ENCODE assay signal across 8 mouse cellular contexts in genomic region chr1:93511585-93512350, GRCm38 (mm10). TPM values are rescaled to one million over a fixed set of nuclear protein-coding genes. Genes with fewer than 3 reads are reported as not detected.
DNase-seq lines count a peak whose midpoint lies in the region; ATAC-seq lines count a peak whose summit lies in the region.

Gene Farp2 (plus strand): TSS chr1:93512079.

- peak within 1 kb of the TSS; percentile 67 for H3K27ac ChIP-seq in intestine, embryonic 14.5 days (ENCODE audit: low read depth)

- peak; percentile 99 for ATAC-seq in intestine, embryonic 14.5 days (replicated peaks; ENCODE audit: low FRiP score, low TSS enrichment, low read depth)

- H3K27me3 ChIP-seq in intestine, embryonic 14.5 days (replicated peaks; ENCODE audit: control insufficient read depth, insufficient read depth, low read length) = no peaks in the 10 kb centered on the region

- intact Hi-C loops in left cerebral cortex, postnatal 14 days (cut with DNase I) = loop anchor here (10.0 kb wide), 1 partner anchor 213 kb away; no protein-coding TSS in a partner anchor

- peaks cover 25% of the 10 kb centered on the region for H3K36me3 ChIP-seq in intestine, embryonic 14.5 days (ENCODE audit: control insufficient read depth, insufficient read depth, low read length)

- under 1% methylated on average over 69 of the region's 71 CpGs for WGBS in intestine, embryonic 14.5 days

- DNase-seq in adrenal gland, adult 18-20 months (ENCODE audit: low spot score in 2 of 2) = peak; percentile 91 to 92
- DNase-seq in embryo, embryonic 11 days = peak; percentile 98
- DNase-seq in gastrocnemius, postnatal 25 days = peak; percentile 99
- peak; percentile 92 for DNase-seq in intestine, embryonic 14.5 days (ENCODE audit: low spot score)
- peak; percentile 91 to 94 for DNase-seq in left cerebral cortex, postnatal 14 days (ENCODE audit: low spot score in 2 of 2)
- DNase-seq in mesoderm, embryonic 11.5 days (ENCODE audit: low read depth, low spot score) = peak; percentile 96
- DNase-seq in right cerebral cortex, postnatal 36 days (ENCODE audit: low spot score in 2 of 2) = peak; percentile 93 to 94
- DNase-seq in yolk sac, embryonic 10.5 days (ENCODE audit: low spot score) = peak; percentile 96

- peak within 1 kb of the TSS; percentile 73 for H3K4me3 ChIP-seq in intestine, embryonic 14.5 days (ENCODE audit: low read depth, low read length)

- peaks cover 4% of the 10 kb centered on the region for H3K4me1 ChIP-seq in intestine, embryonic 14.5 days (replicated peaks; ENCODE audit: control insufficient read depth, insufficient read depth, low read length)

- peak within 1 kb of the TSS; percentile 64 for H3K9ac ChIP-seq in intestine, embryonic 14.5 days (ENCODE audit: low read length)

- no peaks in the 10 kb centered on the region for H3K9me3 ChIP-seq in intestine, embryonic 14.5 days (ENCODE audit: control insufficient read depth, low read length)

- peak within 1 kb of the TSS; percentile 66 for H3K4me2 ChIP-seq in intestine, embryonic 14.5 days (ENCODE audit: low read length)

RNA-seq across cellular contexts. Expression of gene Farp2, which starts in this region (rescaled TPM):
- 10 to 100 TPM; 18.5 to 18.7 TPM for total RNA-seq in adrenal gland, adult 18-20 months (2021)
- total RNA-seq in gastrocnemius, postnatal 25 days (2021) = 10 to 100 TPM; 11.6 to 12.2 TPM
- polyA plus RNA-seq in intestine, embryonic 14.5 days (2014; fragmentation: Nextera tagmentation; extraction: Ambion mirVana) = 6.6 and 7.2 TPM in 2 replicates
- 10 to 100 TPM; 11.0 to 11.6 TPM for total RNA-seq in left cerebral cortex, postnatal 14 days (2021)

Comparison
In these comparisons a context has a peak if more than half of its experiments do, and no peak if none do; other contexts are left out.
1. Peak in every context shown above with its lines: DNase-seq, ATAC-seq, H3K4me3 ChIP-seq and H3K27ac ChIP-seq.